Mouse (Mus musculus): ENCODE data around the gene Mllt3. TPM values are rescaled to one million over a fixed set of nuclear protein-coding genes. Genes with fewer than 3 reads are reported as not detected.

Mllt3 gene
- polyA plus RNA-seq, 1 experiment from 2014 or later = 67.2 TPM

GRCm38 (mm10) chr4:88031211-88032150, 1.7 kb downstream of the Mllt3 start:
- Histone ChIP-seq H3K27me3 (ENCODE audit: low read depth, poor library complexity, severe bottlenecking) (peaks cover 13% of the 10 kb centered on the region), H3K27ac (replicated peaks) (peak overlapping the region; percentile 97), H3K9me3 (replicated peaks) (no peaks in the 10 kb centered on the region), H3K4me1 (peaks cover 43% of the 10 kb centered on the region), H3K4me3 (peak overlapping the region; percentile 96), H3K36me3 (peaks cover 32% of the 10 kb centered on the region)
- peak; percentile 51 for DNase-seq (ENCODE audit: low spot score)
- under 1% methylated on average over 84 of the region's 84 CpGs for WGBS

DNA sequence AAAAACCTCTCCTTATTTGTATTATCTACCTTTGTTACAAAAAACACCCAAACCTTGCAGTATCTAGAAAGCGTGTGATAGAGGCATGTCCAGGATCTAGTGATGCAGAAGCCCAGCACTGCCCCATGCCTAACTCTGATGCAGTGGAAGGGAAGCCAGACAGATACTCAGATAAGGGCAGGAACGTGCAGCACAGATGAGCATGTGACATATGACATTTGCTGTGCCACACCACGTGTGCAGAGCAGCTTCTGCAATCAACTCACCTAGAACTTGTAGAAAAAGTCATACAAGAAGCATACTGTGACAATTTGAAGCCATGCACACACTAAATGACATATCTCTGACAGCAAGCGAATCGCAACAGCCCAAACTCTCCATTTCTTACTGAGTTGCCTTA, 9.6 kb downstream of the Mllt3 start:
- Histone ChIP-seq H3K9me3 (replicated peaks) (no peaks in the 10 kb centered on the region), H3K27ac (replicated peaks) (no peak overlapping the region), H3K4me3 (no peak overlapping the region), H3K36me3 (peaks cover 70% of the 10 kb centered on the region), H3K27me3 (ENCODE audit: low read depth, poor library complexity, severe bottlenecking) (no peaks in the 10 kb centered on the region), H3K4me1 (peaks cover 15% of the 10 kb centered on the region)
- WGBS = 91% methylated on average over 5 of the region's 5 CpGs
- no peak for DNase-seq (ENCODE audit: low spot score)

- Histone ChIP-seq H3K4me1 (peaks cover 25% of the 10 kb centered on the region), H3K36me3 (peaks cover 61% of the 10 kb centered on the region), H3K9me3 (replicated peaks) (no peaks in the 10 kb centered on the region), H3K27ac (replicated peaks) (no peak overlapping the region), H3K4me3 (no peak overlapping the region), H3K27me3 (ENCODE audit: low read depth, poor library complexity, severe bottlenecking) (no peaks in the 10 kb centered on the region)
- WGBS = 3% methylated on average over 1 of the region's 1 CpGs
- no peak for DNase-seq (ENCODE audit: low spot score)
Measured at GRCm38 (mm10) chr4:88022623-88023022, 10.5 kb downstream of the Mllt3 start.

DNA sequence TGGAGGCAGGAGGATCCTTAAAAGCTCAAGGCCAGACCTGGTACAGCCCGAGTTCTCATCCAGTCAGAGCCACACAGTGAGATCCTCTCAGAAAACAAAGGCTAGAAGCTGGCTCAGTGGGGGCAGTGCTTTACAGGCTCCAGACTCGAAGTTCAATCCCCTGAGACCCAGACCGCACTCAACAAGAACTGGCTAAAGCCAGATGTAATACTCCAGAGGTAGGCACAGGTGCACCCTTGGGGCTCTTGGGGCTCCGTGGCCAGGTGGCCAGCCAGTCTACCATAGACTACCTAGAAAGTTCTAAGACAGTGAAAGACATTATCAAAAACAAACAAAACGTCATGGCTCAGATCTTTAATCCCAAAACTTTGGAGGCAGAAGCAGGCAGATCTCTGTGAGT, 12.7 kb downstream of the Mllt3 start:
- H3K36me3 ChIP-seq = peaks cover 42% of the 10 kb centered on the region
- no peak for DNase-seq (ENCODE audit: low spot score)
- peaks cover 41% of the 10 kb centered on the region for H3K4me1 ChIP-seq
- no peaks in the 10 kb centered on the region for H3K27me3 ChIP-seq (ENCODE audit: low read depth, poor library complexity, severe bottlenecking)
- 68% methylated on average over 5 of the region's 5 CpGs for WGBS
- no peak overlapping the region; the same call in 1 of the 2 replicates for H3K27ac ChIP-seq (replicated peaks)
- no peak overlapping the region for H3K4me3 ChIP-seq
- H3K9me3 ChIP-seq (replicated peaks) = no peaks in the 10 kb centered on the region

DNA sequence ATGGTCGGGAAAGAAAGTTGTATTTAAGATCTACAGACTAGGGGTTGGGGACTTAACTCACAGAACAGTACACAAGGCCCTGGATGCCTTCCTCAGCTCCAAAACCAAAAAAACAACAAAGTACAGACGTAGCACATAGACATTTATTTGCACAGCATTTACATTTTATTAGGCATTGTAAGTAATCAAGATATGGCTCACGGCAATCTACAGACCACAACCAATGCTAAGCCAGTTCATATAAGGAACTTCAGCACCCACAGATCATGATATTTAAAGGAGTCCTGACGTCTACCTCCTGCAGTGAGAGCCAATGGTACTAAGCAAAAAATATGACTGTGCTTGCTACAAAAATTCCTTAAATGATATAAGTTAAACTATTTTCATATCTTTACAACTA, 13.5 kb downstream of the Mllt3 start:
- H3K27ac ChIP-seq (replicated peaks) = no peak overlapping the region
- peaks cover 49% of the 10 kb centered on the region for H3K4me1 ChIP-seq
- no peak for DNase-seq (ENCODE audit: low spot score)
- H3K27me3 ChIP-seq (ENCODE audit: low read depth, poor library complexity, severe bottlenecking) = no peaks in the 10 kb centered on the region
- H3K9me3 ChIP-seq (replicated peaks) = no peaks in the 10 kb centered on the region
- H3K36me3 ChIP-seq = peaks cover 36% of the 10 kb centered on the region
- H3K4me3 ChIP-seq = no peak overlapping the region
- WGBS = 83% methylated on average over 4 of the region's 4 CpGs

GRCm38 (mm10) chr4:88017452-88018350, 15.5 kb downstream of the Mllt3 start:
- no peaks in the 10 kb centered on the region for H3K27me3 ChIP-seq (ENCODE audit: low read depth, poor library complexity, severe bottlenecking)
- peaks cover 68% of the 10 kb centered on the region for H3K4me1 ChIP-seq
- peak overlapping the region; percentile 46 for H3K27ac ChIP-seq (replicated peaks)
- H3K36me3 ChIP-seq = peaks cover 19% of the 10 kb centered on the region
- peak overlapping the region; percentile 22; the same call in 1 of the 2 replicates for H3K4me3 ChIP-seq
- no peak for DNase-seq (ENCODE audit: low spot score)
- 58% methylated on average over 18 of the region's 18 CpGs for WGBS
- no peaks in the 10 kb centered on the region for H3K9me3 ChIP-seq (replicated peaks)

- H3K36me3 ChIP-seq = peaks cover 18% of the 10 kb centered on the region
- H3K4me1 ChIP-seq = peaks cover 81% of the 10 kb centered on the region
- 91% methylated on average over 5 of the region's 5 CpGs for WGBS
Measured at GRCm38 (mm10) chr4:88015765-88016164, 17.4 kb downstream of the Mllt3 start.

GRCm38 (mm10) chr4:88015261-88015660, 17.9 kb downstream of the Mllt3 start:
- H3K27me3 ChIP-seq (ENCODE audit: low read depth, poor library complexity, severe bottlenecking) = no peaks in the 10 kb centered on the region
- no peak overlapping the region for H3K27ac ChIP-seq (replicated peaks)
- no peak overlapping the region for H3K4me3 ChIP-seq
- H3K36me3 ChIP-seq = peaks cover 16% of the 10 kb centered on the region
- 79% methylated on average over 7 of the region's 7 CpGs for WGBS
- H3K4me1 ChIP-seq = peaks cover 78% of the 10 kb centered on the region
- H3K9me3 ChIP-seq (replicated peaks) = no peaks in the 10 kb centered on the region
- no peak for DNase-seq (ENCODE audit: low spot score)

More at GRCm38 (mm10) chr4:88015765-88016164, 17.4 kb downstream of the Mllt3 start:
- Histone ChIP-seq H3K27me3 (ENCODE audit: low read depth, poor library complexity, severe bottlenecking) (no peaks in the 10 kb centered on the region), H3K27ac (replicated peaks) (no peak overlapping the region), H3K9me3 (replicated peaks) (no peaks in the 10 kb centered on the region), H3K4me3 (no peak overlapping the region)
- DNase-seq (ENCODE audit: low spot score) = no peak

- peaks cover 34% of the 10 kb centered on the region for H3K36me3 ChIP-seq
- no peaks in the 10 kb centered on the region for H3K27me3 ChIP-seq (ENCODE audit: low read depth, poor library complexity, severe bottlenecking)
- no peaks in the 10 kb centered on the region for H3K9me3 ChIP-seq (replicated peaks)
- peaks cover 57% of the 10 kb centered on the region for H3K4me1 ChIP-seq
- no peak overlapping the region for H3K4me3 ChIP-seq
- H3K27ac ChIP-seq (replicated peaks) = no peak overlapping the region
- no peak for DNase-seq (ENCODE audit: low spot score)
- WGBS = 83% methylated on average over 4 of the region's 4 CpGs
Measured at GRCm38 (mm10) chr4:88012774-88013173, 20.4 kb downstream of the Mllt3 start.

DNA sequence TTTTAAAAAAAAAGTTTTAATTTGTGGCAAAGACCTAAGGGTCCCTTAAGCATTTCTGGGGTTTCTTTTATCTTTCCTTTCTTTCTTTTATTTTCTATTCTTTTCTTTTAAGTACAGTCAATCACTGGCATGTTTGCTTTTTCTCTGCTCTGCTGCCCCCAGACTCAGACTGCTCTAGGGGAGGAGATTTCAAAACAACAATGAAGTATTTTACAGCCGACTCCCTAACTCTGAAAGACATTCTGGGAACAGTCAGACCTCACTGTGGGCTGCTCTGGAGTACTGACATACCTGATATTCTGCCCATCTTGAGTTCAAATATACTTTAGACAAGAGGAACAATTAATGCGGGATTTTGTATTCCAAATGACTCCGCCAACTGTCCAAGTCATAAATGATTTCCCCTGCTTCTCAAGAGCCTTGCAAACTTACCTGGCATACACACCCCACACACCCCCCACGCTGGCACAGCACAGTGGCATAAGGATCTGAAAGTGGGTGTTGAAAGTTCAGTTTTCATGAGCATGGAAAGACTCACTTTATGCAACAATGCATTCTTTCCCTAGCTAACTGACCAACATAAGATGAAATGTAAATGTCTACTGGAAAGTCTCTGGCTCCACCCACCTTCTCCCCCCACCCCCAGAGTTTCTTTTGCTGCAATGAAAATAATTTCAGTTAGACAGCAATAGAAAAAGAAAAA, 21.1 kb downstream of the Mllt3 start:
- no peak overlapping the region for H3K4me3 ChIP-seq
- no peak for DNase-seq (ENCODE audit: low spot score)
- WGBS = 76% methylated on average over 4 of the region's 4 CpGs
- peaks cover 34% of the 10 kb centered on the region for H3K36me3 ChIP-seq
- no peaks in the 10 kb centered on the region for H3K27me3 ChIP-seq (ENCODE audit: low read depth, poor library complexity, severe bottlenecking)
- H3K9me3 ChIP-seq (replicated peaks) = no peaks in the 10 kb centered on the region
- H3K4me1 ChIP-seq = peaks cover 50% of the 10 kb centered on the region
- H3K27ac ChIP-seq (replicated peaks) = no peak overlapping the region; the same call in 1 of the 2 replicates

DNA sequence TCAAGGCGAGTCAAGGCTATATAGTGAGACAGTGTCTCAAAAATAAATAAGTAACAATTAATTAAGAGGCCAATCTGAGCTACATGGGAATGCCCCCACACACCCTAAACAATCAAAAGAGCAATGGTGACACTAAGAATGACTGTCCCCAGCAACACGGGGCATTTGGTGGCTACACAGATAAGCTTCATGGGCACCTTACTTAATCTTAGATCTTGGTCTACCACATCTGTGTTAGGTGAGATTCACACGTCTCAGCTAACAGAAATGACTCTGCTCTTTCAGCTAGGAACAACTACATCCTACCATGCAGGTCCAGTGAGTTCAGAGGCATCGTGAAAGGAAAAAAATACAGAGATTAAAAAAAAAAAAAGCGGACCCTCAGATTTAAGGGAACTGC, 22.7 kb downstream of the Mllt3 start:
- Histone ChIP-seq H3K4me3 (no peak overlapping the region), H3K36me3 (peaks cover 34% of the 10 kb centered on the region), H3K9me3 (replicated peaks) (no peaks in the 10 kb centered on the region), H3K27me3 (ENCODE audit: low read depth, poor library complexity, severe bottlenecking) (no peaks in the 10 kb centered on the region), H3K4me1 (peaks cover 40% of the 10 kb centered on the region), H3K27ac (replicated peaks) (no peak overlapping the region)
- no peak for DNase-seq (ENCODE audit: low spot score)
- 93% methylated on average over 5 of the region's 5 CpGs for WGBS

- no peak for DNase-seq (ENCODE audit: low spot score)
- H3K27ac ChIP-seq (replicated peaks) = no peak overlapping the region
- 95% methylated on average over 3 of the region's 3 CpGs for WGBS
Measured at GRCm38 (mm10) chr4:88005801-88006200, 27.4 kb downstream of the Mllt3 start.

More at GRCm38 (mm10) chr4:88005801-88006200, 27.4 kb downstream of the Mllt3 start:
- Histone ChIP-seq H3K36me3 (peaks cover 51% of the 10 kb centered on the region), H3K9me3 (replicated peaks) (no peaks in the 10 kb centered on the region), H3K4me3 (no peak overlapping the region), H3K27me3 (ENCODE audit: low read depth, poor library complexity, severe bottlenecking) (no peaks in the 10 kb centered on the region), H3K4me1 (no peaks in the 10 kb centered on the region)

All from midbrain, embryonic 10.5 days (tissue).